Mouse (Mus musculus) small intestine, adult 2 months (tissue): Measurements from ENCODE around the gene Pdia3.

ENCODE experiments used
- CTCF ChIP-seq: fragments of 200-500 bp; IDR thresholded peaks from 2 replicates; pipeline ENCODE4 v1.5.1; 2012; ENCODE audit warnings: low read depth, mild to moderate bottlenecking, control low read depth, inconsistent platforms, low read length, moderate library complexity, mixed read lengths; ENCODE audit not compliant: insufficient replicate concordance, insufficient read length; ENCODE audit errors: extremely low read depth
- POLR2A ChIP-seq: fragments of 200-500 bp; IDR thresholded peaks from 2 replicates; pipeline ENCODE4 v1.6.1; 2012; ENCODE audit warnings: low read depth, mild to moderate bottlenecking, control low read depth, inconsistent platforms, low read length, moderate library complexity

DNA sequence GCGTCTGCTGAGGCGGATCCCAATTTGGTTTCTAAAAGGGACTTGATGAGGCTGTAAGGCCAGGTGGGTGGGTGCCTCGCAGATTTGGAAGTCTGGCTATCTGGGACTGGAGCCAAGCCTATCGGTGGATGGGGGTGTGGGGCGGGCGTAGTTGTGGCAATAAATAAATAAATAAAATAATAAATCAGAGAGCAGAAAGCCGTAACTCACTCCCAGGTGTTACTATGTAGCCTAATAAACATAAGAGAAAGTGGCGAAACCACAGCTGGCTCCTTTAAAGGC is 29.4 kb downstream of the Pdia3 start:
- TF ChIP-seq POLR2A (no peak), CTCF (no peak)
